Mouse (Mus musculus): ENCODE data around the gene Olfr70.

DNA sequence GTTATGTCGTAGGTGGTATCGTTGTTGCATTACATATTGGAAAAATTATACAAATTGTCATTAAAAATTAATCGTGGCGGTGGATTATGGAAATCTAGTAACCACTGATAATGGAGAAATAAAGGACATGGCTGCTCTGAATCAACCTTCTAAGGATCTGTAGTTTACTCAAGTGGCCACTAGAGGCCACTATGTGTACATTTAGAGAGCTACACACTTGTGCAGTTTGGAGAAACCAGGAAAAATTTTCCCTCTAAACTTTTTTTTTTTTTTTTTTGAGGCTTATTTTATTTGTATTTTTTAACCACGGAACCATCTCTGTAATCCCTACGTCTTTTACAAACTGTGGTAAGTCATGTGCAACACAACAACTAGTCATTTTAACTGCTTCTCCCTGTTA, 44.6 kb upstream of the Olfr70 start:
- TF ChIP-seq CTCF (IDR thresholded peaks at IDR 0.05; ENCODE audit: low read depth, low read length) = no peak
- TF ChIP-seq TAL1 (conservative IDR thresholded peaks at IDR 0.05; ENCODE audit: low read depth, low read length) = no peak
